Mouse (Mus musculus): ENCODE results near the gene Ntsr2. TPM values are rescaled to one million over a fixed set of nuclear protein-coding genes. Genes with fewer than 3 reads are reported as not detected.

Ntsr2 gene
- 100 to 1,000 TPM; 120 to 126 TPM for total RNA-seq (2021)
- long read RNA-seq, experiment 1, transcript Ntsr2-205 (3 exons, 2,757 nt): minor isoform, 17 of 278 reads
- long read RNA-seq, experiment 1, transcript Ntsr2-202 (4 exons, 846 nt): minor isoform, 44 of 278 reads
- long read RNA-seq, experiment 1, transcript Ntsr2-203 (4 exons, 1,028 nt): minor isoform, 17 of 278 reads
- long read RNA-seq, experiment 1, transcript Ntsr2-201 (4 exons, 1,524 nt): major isoform, 159 of 278 reads
- long read RNA-seq, experiment 1, partial matches to known transcripts: 12 of 278 reads
- long read RNA-seq, experiment 1, other reads (novel, unspliced or antisense): 29 of 278 reads
- long read RNA-seq, experiment 2, transcript Ntsr2-201 (4 exons, 1,524 nt): major isoform, 102 of 187 reads
- long read RNA-seq, experiment 2, transcript Ntsr2-202 (4 exons, 846 nt): minor isoform, 28 of 187 reads
- long read RNA-seq, experiment 2, transcript Ntsr2-205 (3 exons, 2,757 nt): minor isoform, 13 of 187 reads
- long read RNA-seq, experiment 2, transcript Ntsr2-203 (4 exons, 1,028 nt): minor isoform, 10 of 187 reads
- long read RNA-seq, experiment 2, partial matches to known transcripts: 5 of 187 reads
- long read RNA-seq, experiment 2, other reads (novel, unspliced or antisense): 29 of 187 reads

GRCm38 (mm10) chr12:16653332-16654093, at the start of gene Ntsr2:
Gene Ntsr2 (plus strand): TSS chr12:16653382.
- DNase-seq (ENCODE audit: low spot score in 2 of 2): peak; percentile 54 to 76

- peak; percentile 39 to 62 for DNase-seq (ENCODE audit: low spot score in 2 of 2)
Observed at GRCm38 (mm10) chr12:16605624-16606023, 47.6 kb upstream of the Ntsr2 start.

GRCm38 (mm10) chr12:16610936-16611335, 42.2 kb upstream of the Ntsr2 start, which contains the start of gene Lpin1:
Gene Lpin1 (minus strand): TSS chr12:16610966.
- no peak for DNase-seq (ENCODE audit: low spot score in 2 of 2)

- no peak for DNase-seq (ENCODE audit: low spot score in 2 of 2)
Observed at GRCm38 (mm10) chr12:16614556-16614955, 38.6 kb upstream of the Ntsr2 start.

GRCm38 (mm10) chr12:16615738-16616137, 37.4 kb upstream of the Ntsr2 start:
- no peak for DNase-seq (ENCODE audit: low spot score in 2 of 2)

GRCm38 (mm10) chr12:16618512-16619274, 34.5 kb upstream of the Ntsr2 start:
- DNase-seq (ENCODE audit: low spot score in 2 of 2): peak; percentile 40 to 59

- DNase-seq (ENCODE audit: low spot score in 2 of 2): no peak
Observed at GRCm38 (mm10) chr12:16619453-16619852, 33.7 kb upstream of the Ntsr2 start.

- DNase-seq (ENCODE audit: low spot score in 2 of 2): no peak
Observed at GRCm38 (mm10) chr12:16620230-16620629, 33.0 kb upstream of the Ntsr2 start.

- DNase-seq (ENCODE audit: low spot score in 2 of 2): no peak
Observed at GRCm38 (mm10) chr12:16630152-16630865, 22.9 kb upstream of the Ntsr2 start.

GRCm38 (mm10) chr12:16630866-16631185, 22.4 kb upstream of the Ntsr2 start:
- no peak for DNase-seq (ENCODE audit: low spot score in 2 of 2)

- no peak for DNase-seq (ENCODE audit: low spot score in 2 of 2)
Observed at GRCm38 (mm10) chr12:16631423-16631822, 21.8 kb upstream of the Ntsr2 start.

GRCm38 (mm10) chr12:16633235-16633634, 19.9 kb upstream of the Ntsr2 start:
- DNase-seq (ENCODE audit: low spot score in 2 of 2): no peak

- DNase-seq (ENCODE audit: low spot score in 2 of 2): peak in 1 of 2 experiments; percentile 61
Observed at GRCm38 (mm10) chr12:16634075-16634813, 18.9 kb upstream of the Ntsr2 start.

GRCm38 (mm10) chr12:16635816-16636215, 17.4 kb upstream of the Ntsr2 start:
- DNase-seq (ENCODE audit: low spot score in 2 of 2): no peak

GRCm38 (mm10) chr12:16639078-16639771, 14.0 kb upstream of the Ntsr2 start:
- DNase-seq (ENCODE audit: low spot score in 2 of 2): peak in 1 of 2 experiments; percentile 18

GRCm38 (mm10) chr12:16640075-16640474, 13.1 kb upstream of the Ntsr2 start:
- DNase-seq (ENCODE audit: low spot score in 2 of 2): no peak

GRCm38 (mm10) chr12:16642000-16642399, 11.2 kb upstream of the Ntsr2 start:
- no peak for DNase-seq (ENCODE audit: low spot score in 2 of 2)

GRCm38 (mm10) chr12:16643508-16644345, 9.5 kb upstream of the Ntsr2 start:
- peak in 1 of 2 experiments; percentile 34 for DNase-seq (ENCODE audit: low spot score in 2 of 2)

All from left cerebral cortex, adult 18-20 months (tissue).